Mouse (Mus musculus) CH12F3 (cell line): ENCODE measurements around the gene Fstl4.

Experiments used
- in situ Hi-C: fragments of 300-500 bp; cut with MboI; formaldehyde crosslinking; loops from 2 replicates; pipeline ENCODE4 v1.14.3; 2020; ENCODE audit warnings: low sequenced_read_pairs

Gene Fstl4

DNA sequence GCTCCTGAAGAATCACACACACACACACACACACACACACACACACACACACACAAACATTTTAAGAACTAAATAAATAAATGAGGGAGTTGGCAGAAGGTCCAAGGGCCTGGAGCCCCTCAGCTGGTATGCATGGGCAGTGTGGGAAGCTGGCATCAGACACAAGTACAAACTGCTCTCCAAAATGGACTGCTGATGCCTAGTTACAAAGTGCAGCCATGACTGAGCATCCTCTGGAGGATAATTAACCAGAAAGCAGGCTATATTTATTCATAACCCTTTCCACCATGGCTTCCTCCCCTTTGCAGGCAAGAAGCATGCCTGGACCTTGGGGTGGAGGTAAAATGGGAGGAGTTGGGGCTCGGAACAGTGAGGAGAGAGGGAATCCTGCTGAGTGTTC, 356.8 kb downstream of the Fstl4 start:
- in situ Hi-C loops = no loop called here

DNA sequence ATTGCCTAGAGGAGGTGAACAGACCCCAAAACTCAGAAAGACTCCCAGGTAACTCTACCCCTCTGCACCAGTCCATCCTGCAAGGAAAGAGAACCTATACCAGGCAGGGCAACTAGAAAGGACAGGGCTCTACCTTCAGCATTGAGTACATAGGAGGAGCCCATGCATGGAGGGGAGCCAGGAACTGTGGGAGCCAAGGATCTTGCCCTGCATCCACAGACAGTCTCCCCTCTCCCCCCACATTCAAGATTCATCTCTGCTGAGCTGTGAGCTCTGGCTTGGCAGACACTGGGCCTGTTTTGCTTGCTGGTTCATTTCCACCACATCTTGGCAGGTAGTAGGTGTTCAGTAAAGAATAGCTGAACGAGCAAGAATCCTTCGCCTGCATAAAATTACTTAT, 360.4 kb downstream of the Fstl4 start:
- in situ Hi-C loops = no loop called here

DNA sequence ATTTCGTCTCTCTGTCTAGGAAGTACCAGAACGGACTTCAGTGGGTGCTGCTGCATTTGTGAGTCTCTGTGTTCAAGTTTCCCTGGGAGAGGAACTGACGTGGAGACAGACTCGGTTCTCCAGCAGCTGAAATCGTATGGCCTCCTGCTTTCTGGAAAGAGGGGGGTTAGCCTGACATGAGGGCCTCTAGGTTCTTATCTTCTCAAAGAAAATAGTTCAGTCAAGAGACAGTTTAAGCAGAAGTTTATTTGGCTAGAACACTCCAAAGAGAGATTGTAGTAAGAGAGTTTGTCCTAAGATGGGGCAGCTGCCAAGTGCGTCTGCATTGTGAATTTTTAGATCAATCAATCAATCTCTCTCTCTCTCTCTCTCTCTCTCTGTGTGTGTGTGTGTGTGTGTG, 362.2 kb downstream of the Fstl4 start:
- in situ Hi-C loops = no loop called here

DNA sequence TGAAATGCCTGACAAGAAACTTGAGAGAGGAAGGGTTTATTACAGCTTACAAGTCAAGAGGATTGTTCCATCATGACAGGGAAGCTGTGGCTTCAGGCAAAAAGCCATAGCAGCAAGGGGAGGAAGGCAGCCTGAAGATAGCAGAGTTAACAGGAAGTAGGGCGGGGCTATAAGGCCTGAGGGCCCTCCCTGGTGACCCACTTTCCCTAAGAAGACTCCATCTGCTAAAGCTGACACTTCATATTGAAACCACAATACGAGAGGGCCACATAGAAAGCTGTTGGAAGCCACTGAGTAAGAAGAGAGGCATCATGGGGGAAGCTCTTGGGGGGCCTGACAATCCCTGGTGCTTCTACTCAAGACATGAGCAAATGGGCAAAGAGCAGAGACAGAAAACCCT, 364.2 kb downstream of the Fstl4 start:
- in situ Hi-C loops = no loop called here

DNA sequence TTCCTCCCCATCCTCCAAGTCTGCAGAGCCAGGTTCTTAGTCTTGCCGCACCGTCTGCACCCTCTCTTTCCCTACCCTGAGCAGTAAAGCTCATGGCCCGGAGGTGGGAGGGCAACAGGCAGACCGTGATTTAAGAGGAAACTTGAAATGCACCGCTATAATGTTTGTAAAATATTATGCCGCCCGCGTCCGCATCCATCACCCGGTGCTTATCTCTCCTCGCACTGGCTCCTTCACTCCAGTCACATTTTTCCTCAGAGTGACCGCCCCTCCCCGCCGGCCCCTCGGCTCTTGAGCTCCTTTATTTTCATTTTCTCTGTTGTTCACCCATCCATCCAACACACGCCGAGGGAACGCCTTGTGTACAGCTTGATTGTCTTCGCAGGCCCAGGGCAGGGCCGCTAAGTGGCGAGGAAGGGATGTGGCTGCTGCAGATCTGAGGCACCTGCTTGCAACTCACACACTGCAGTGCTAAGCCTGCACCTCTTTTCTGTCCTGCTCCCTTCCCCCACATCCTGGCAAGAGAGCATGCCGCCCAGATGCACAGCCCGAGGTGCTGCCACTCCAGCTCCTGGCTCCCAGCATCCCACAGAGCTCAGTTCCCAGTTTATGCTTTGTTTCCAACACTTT, 368.1 kb downstream of the Fstl4 start:
- in situ Hi-C loops = no loop called here

DNA sequence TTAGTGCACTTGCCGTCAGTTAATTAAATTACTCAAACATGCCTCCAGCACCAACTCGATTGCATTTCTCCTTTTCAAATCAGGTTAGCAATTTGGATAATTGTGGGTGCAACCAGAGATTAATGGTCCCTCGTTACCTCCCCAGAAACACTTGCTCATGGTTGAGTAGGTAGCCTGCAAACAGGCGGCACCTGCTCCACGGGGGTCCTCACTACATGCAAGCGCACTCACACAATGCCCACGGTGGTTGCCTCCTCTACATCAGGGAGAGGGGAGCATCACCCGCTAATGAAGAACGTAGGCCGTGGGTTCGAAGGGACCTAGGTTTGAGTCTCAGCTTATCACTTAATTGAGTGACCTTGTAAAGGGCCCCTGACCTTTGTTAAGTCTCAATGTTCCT, 371.9 kb downstream of the Fstl4 start:
- in situ Hi-C loops = no loop called here

DNA sequence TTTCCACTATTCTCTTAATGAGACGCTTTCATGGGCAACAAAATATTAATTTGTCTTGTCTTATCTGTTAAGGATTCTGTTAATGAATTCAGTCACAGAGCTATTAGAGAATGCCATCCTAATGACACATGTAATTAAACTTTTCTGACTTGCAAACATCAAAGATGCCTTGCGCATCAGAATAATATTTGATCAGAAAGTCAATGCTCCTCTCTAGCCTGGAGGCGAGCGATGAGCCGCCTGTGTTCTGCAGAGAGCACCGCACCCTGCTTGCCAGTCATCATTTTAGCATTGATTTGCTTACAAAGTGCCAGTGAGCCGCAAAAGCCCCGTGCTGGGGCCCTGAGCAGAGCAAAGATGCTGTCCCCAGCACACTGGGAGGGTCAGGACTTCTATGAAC, 372.9 kb downstream of the Fstl4 start:
- in situ Hi-C loops = no loop called here

DNA sequence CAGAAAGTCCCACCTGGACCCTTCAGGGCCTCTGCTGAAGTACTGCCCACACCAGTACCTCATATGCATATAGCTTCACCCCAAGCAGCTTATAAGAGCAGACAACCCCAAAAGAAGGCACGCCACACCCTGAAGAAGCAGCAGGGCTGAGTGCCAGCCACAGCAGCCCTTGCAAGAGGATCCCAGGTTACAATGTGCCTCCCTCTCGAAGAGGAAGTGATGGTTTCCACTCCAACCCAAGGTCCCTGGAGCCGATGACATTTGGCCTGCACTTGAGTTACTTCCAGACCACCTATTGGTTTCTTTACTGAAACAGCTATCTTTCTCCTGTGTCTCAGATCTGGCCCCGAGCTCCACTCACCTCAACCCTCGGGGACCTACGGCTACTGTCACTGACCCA, 373.8 kb downstream of the Fstl4 start:
- in situ Hi-C loops = no loop called here

DNA sequence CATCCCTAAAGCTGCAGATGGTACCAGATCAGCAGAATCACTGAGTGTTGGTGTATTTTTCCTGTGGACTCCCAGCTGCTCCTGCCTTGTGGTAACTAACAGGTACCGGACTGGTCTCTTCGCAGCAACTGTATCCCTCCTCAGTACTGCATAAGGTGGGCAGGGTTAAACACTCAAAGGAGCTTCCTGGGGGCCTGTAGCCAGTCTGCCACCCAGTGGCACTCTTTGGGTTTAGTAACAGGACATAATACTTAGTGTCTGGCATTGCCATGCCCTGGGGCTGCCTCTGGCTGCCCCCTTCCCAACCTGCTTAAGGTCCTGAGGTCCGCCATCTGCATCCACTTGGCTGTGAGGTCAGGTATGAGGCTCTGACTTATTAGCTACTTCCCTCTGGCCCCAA, 375.2 kb downstream of the Fstl4 start:
- in situ Hi-C loops = no loop called here

DNA sequence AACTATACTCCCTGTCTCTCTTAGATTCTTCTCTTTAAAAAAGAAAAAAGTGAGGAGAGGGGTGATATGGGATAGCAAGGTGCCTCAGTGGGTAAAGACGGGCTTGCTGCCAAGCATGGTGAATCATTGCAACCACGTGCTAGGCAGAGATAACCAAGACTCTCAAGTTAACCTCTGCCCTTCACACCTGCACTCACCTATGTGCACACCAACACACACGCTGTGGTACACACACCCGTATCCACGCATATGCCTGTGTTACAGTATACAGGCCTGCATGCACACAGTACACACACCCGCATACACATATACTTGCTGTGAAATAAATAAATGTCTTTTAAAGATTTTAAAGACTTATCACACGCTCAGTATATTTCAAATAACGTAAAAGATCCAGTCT, 375.8 kb downstream of the Fstl4 start:
- in situ Hi-C loops = no loop called here

DNA sequence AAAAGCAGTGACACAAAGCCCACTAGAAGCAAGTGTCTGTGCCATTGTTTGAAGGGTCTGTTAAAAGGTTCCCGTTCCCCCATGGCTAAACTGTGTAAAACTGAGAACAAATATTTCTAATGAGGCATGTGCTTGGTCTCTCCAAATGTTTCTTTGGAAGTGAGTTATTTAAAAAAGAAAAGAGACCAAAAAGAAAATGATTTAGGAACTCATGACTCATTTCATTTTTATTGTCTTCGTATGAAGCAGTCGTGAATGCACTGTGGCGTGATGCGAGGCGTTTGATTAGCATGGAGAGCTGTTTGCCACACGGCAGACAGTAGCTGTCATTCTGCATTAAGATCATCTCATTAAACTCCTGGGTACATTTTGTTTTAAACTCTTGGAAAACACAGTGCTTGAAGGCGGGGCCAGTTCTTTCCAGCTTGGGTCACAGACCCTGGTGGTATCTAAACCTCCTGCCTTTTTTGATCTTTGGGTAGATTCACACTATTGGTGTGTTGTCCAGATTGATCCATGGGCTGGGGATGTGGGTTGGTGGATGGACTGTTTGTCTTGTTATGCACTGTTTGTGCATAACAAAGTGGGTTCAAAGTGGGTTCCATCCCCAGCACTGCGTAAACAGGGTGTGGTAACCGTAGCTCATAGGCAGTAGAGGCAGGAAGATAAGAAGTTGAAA, 376.4 kb downstream of the Fstl4 start:
- in situ Hi-C loops = no loop called here

DNA sequence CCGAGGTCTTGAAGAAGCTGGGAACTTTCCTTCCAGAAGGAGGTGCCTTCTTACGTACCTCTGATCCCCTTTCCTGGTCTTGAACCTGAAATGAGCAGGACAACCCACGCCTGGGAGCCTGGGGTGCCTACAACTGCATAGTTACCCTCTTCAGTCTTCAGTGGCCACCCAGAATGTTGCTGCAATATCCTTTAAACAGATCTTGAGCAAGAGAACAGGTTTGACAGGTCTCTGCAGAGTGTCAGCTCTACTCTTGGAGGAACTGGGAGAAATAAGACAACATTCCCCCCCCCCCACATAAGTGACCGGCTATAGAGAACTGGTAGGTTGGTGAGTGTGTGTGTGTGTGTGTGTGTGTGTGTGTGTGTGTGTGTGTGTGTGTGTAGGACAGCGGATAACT, 379.1 kb downstream of the Fstl4 start:
- in situ Hi-C loops = no loop called here

DNA sequence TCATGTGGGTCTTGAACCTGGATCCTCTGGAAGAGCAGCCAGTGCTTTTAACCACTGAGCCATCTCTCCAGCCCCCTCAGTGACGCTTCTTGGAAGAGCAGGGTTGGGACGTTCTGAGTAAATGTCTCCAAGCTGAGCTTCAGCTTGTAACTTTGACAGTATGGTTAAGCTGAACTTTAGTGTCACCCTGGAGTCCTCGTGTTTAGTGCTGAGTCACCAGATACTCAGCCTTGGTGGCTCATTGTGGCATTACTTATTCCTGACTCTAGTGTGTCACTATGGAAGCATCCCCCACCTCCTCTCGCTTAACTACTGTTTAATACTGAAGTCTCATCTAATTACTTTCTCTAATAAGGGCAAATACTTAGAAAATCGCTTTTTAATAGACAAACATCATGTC, 380.1 kb downstream of the Fstl4 start:
- in situ Hi-C loops = no loop called here

DNA sequence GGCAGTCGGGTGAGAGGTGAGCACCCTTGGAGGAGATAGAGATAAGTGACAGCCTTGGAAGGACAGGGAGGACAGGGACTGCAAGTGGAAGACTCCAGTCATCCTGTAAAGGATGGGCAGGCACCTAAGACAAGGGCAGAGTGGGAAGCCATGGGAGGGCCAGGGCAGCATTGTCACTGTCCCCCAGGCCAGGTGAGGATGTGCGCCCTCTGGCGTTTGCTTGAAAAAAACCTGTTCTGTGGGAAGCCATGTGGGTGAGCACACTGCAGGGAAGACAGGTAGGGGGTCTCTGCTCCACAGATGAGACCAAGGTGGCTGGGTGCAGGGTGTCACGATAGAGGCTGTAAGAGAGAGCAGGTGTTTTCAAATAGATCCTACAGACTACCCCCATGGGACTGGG, 381.9 kb downstream of the Fstl4 start:
- in situ Hi-C loops = no loop called here

DNA sequence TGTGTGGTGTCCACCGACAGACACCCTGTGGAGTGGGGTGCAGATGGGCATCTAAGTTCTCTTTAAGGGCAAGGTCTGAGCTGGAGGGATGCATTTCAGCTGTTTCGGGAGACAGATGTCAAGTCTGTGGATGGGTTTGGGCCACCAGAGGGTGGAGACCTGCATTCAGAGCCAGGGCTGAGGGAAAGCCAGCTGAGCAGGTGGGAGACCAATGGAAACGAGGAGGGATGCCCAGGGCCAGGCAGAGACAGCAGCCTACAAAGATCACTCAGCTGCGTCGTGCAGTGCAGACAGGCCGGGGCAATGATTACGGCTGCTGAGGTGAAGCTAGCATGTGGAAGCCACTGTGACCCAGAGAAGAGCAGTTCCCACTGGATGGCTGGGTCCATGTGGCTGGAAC, 392.0 kb downstream of the Fstl4 start:
- in situ Hi-C loops = no loop called here

DNA sequence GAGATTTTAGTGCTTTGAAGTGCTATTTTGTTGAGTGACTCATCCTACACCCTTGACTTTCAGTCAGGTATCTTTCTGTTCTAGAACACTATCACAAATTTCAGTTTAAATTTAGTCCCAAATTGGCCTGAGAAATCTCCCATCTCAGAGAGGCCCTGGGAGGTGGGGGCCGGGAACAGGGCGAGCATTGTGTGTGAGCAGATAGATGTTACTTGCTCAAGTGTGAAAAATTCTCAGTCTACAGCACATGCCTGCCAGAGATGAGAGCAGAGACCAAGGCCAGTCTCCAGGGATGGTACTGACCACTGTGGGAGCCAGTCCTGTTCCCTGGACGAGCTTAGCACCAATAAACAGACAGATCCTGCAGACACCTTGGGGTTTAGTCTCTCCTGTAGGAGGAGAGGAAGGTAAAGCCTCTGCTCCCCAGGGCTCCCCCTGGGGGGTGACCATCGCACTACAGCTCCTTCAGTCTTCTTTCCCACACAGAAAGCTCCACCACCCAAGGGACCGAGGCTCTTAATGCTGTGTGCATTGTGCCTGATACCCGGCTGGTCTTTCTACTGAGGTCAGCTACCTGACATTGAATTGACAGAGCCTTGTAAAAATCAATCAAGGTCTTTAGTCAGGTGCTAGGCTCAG, 393.3 kb downstream of the Fstl4 start:
- in situ Hi-C loops = no loop called here

DNA sequence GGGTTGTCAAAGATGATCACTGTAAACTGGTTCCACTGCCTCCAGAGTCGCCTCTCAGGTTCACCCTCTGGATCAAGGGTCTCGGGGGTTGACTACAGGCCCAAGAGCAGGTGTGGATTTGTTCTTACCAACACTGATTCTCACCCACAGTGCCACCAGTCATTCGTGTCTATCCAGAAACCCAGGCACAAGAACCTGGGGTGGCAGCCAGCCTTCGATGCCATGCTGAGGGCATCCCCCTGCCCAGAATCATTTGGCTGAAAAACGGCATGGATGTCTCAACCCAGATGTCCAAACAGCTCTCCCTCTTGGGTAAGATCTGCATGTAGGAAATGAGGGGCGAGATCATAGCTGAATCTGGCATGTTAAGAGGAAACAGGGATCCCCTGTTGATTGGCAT, 398.0 kb downstream of the Fstl4 start:
- in situ Hi-C loops = no loop called here

DNA sequence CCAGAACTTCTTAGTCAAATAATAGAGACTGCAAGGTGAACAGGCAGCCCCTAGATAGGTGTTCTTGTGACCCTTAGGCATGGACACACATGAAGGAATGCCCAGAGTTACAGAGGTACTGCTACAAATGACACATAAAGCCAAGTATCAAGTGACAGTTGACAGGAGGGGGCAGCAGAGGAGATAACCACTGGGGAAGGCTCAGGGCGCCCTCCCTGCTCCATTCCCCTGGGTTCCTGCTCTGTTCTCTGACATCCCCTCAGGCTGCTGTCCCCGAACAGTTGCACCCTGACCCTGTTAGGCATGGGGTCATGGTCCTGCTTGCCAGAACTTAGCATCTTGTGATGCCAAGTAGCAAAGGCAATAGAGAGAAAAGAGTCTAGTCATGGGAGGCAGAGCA, 402.0 kb downstream of the Fstl4 start:
- in situ Hi-C loops = no loop called here

DNA sequence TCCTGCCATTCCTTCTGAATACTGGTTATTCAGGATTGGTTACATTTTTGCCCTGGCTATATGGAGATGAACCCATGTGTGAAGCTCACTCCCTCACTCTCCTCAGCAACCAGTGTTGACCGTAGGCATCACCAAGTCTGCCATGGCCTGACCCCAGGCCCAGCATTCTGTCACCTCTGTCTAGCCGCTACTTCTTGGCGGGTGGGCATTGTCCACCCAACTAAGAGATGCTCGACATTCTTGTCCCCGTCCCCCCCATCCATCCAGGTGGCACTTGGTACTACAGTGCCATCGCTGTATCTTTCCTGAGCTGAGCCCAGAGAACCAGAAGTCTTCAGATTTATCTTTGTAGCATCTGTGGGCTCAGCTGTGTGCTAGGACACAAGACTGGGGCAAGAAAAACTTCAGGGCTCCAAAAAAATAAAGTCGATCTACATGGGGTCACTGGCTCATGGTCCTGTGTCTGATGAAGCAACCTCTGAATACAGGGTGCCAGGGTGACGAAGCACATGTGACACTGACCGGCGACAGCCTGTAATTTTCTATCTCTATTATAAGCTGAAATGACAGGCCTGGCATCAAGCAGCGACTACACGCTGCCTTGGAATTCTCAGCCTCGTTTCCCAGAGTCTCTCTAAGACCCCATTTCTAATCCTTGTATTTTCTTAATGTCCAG, 417.9 kb downstream of the Fstl4 start:
- in situ Hi-C loops = no loop called here

DNA sequence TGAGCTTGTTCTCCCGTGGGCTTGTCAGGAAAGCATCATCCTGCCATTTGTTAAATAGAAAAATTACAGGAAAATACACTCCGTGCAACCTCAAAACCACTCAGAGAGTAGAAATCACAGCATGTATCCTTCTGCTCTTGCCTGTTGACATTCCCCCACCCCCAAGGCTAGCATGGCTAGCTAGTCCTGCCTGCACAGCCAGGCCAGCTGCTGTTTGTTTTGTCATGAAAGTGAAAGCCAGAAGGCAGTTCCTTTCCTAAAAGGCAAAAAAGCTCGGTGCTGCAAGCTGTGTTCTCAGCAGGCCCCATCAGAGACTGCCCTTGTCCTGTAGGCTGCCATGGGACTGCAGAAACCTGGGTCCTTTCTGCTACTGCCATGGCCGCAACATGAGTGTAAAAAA, 418.4 kb downstream of the Fstl4 start:
- in situ Hi-C loops = no loop called here

DNA sequence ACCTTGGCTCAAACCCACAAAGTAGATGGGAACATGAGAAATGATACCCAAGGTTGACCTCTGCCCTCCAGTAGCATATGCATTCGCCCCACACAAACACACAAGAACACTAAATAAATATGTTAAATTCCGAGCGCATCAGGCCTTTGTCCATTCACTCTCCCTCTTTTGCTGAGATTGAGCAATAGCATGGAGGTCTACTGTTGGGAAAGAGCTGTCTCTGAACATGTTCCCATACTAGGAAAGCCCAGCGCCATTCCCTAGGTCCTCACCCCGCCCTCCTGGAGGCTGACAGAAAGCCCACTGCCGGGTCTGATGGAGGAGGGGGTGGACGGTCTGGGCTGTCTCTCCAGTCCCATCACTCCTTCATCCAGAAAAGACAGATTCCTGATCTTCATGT, 419.6 kb downstream of the Fstl4 start:
- in situ Hi-C loops = no loop called here

DNA sequence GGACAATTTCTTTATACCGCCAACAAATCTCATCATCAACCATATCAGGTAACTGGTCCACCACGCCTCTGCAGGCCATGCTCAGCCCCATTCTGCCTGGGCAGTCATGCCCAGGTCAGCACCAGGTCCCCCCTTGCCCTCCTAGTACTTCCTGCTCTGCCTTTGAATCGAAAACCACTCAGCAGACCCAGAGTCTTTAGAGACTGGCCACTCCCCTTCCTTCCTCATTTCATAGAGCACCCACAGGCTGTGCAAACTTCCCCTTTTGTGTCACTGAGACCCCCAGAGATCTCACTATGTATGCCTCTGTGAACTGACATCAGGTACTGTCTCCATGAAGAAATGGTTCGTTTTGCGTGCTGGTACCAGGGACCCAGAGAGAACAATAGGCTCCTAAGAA, 420.3 kb downstream of the Fstl4 start:
- in situ Hi-C loops = no loop called here
